Comparison of ENCODE assay signal across 19 mouse cellular contexts in the genomic region with DNA sequence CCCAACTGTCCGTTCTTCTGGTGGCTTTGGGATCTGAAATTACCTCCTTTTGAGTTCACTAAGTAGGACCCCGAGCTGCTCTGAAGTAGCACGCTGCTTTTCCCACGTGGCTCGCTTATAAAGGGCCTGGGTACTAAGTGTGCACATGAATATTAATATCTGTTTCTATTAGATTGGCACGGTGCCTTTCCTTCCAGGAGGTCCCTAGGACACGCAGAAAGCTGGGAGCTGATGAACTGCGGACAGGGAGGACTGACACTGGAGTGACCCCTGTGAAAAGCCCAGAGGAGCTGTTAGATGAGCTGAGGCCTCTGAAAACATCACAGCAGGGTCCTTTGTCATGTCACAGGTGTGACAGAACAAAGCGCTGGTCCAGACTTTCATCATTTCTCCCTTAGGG.
"Had no signal": no experiment of that assay in that cellular context is flagged by ENCODE, and none has a peak within 500 bp of the region (broad histone marks: within the 10 kb centered on the region; RNA-seq: fewer than 3 reads in every experiment).

No protein-coding gene starts in this region.

- H3K9me3 ChIP-seq: limb, embryonic 12.5 days; liver, embryonic 13.5 days; lung, embryonic 15.5 days; megakaryocyte, embryonic 14.5 days; midbrain, embryonic 12.5 days had no signal

- H3K36me3 ChIP-seq: liver, embryonic 13.5 days; lung, embryonic 15.5 days had no signal

- H3K4me1 ChIP-seq: liver, embryonic 13.5 days; megakaryocyte, embryonic 14.5 days had no signal

- H3K9ac ChIP-seq: limb, embryonic 12.5 days; liver, embryonic 13.5 days; liver, postnatal 0 days; lung, embryonic 15.5 days; midbrain, embryonic 12.5 days had no signal

- H3K27ac ChIP-seq: kidney, postnatal 0 days; limb, embryonic 12.5 days; liver, embryonic 13.5 days; lung, embryonic 15.5 days; macrophage had no signal

- H3K4me2 ChIP-seq: limb, embryonic 12.5 days; liver, embryonic 13.5 days; lung, embryonic 15.5 days; midbrain, embryonic 12.5 days had no signal

- H3K4me3 ChIP-seq: limb, embryonic 12.5 days; liver, embryonic 13.5 days; lung, embryonic 15.5 days; megakaryocyte, embryonic 14.5 days; midbrain, embryonic 12.5 days had no signal

- H3K27me3 ChIP-seq: limb, embryonic 12.5 days; liver, embryonic 13.5 days; lung, embryonic 15.5 days; midbrain, embryonic 12.5 days had no signal

- ATAC-seq: liver, postnatal 0 days had no signal

- DNase-seq: kidney, adult 11 months; kidney, adult 9 months; kidney, postnatal 36 days; layer of hippocampus, adult 9-11 months; layer of hippocampus, postnatal 36 days; liver; liver, embryonic 13.5 days; liver, postnatal 0 days; lung, postnatal 14 days; right cerebral cortex, adult 18-20 months; right cerebral cortex, postnatal 4 days; spleen, adult 18-20 months; thymus, postnatal 36 days had no signal
